Comparison of ENCODE assay signal across 24 mouse cellular contexts in genomic region chr4:63002386-63002785, GRCm38 (mm10).
"Had no signal": no experiment of that assay in that cellular context is flagged by ENCODE, and none has a peak within 500 bp of the region (broad histone marks: within the 10 kb centered on the region; RNA-seq: fewer than 3 reads in every experiment).

No protein-coding gene starts in this region.

- H3K9ac ChIP-seq: heart, embryonic 12.5 days; hindbrain, embryonic 12.5 days; hindbrain, embryonic 14.5 days; intestine, embryonic 15.5 days; limb, embryonic 12.5 days; liver, embryonic 12.5 days; liver, embryonic 14.5 days had no signal

- H3K4me2 ChIP-seq: heart, embryonic 12.5 days; hindbrain, embryonic 12.5 days; hindbrain, embryonic 14.5 days; intestine, embryonic 15.5 days; limb, embryonic 12.5 days; liver, embryonic 12.5 days had no signal

- H3K9me3 ChIP-seq: heart, embryonic 12.5 days; hindbrain, embryonic 10.5 days; hindbrain, embryonic 12.5 days; intestine, embryonic 15.5 days; limb, embryonic 10.5 days; limb, embryonic 12.5 days; liver, embryonic 12.5 days had no signal

- H3K27me3 ChIP-seq: heart, embryonic 12.5 days; hindbrain, embryonic 12.5 days; intestine, embryonic 15.5 days; limb, embryonic 12.5 days; liver, embryonic 12.5 days had no signal

- H3K27ac ChIP-seq: gastrocnemius, adult 2 months; heart, adult 2 months; hindbrain, embryonic 10.5 days; hindbrain, embryonic 12.5 days; hindbrain, embryonic 14.5 days; intestine, embryonic 15.5 days; layer of hippocampus, adult 2 months; left cerebral cortex, adult 2 months; limb, embryonic 10.5 days; limb, embryonic 12.5 days; liver, embryonic 12.5 days; liver, embryonic 14.5 days had no signal

- ATAC-seq: hindbrain, embryonic 16.5 days; inflammation-experienced regulatory T-cells, adult 6 months; intestine, embryonic 15.5 days; intestine, postnatal 0 days; liver, embryonic 12.5 days had no signal

- H3K4me3 ChIP-seq: gastrocnemius, adult 2 months; heart, adult 2 months; heart, embryonic 12.5 days; hindbrain, embryonic 10.5 days; hindbrain, embryonic 12.5 days; intestine, embryonic 15.5 days; layer of hippocampus, adult 2 months; left cerebral cortex, adult 2 months; limb, embryonic 10.5 days; limb, embryonic 12.5 days; liver, embryonic 12.5 days had no signal

- H3K36me3 ChIP-seq: hindbrain, embryonic 12.5 days; liver, embryonic 12.5 days had no signal

- DNase-seq: gastrocnemius, adult 2 months; gastrocnemius, postnatal 10 days; gastrocnemius, postnatal 25 days; heart, adult 2 months; heart, postnatal 10 days; heart, postnatal 4 days; kidney, adult 18-20 months; kidney, adult 8-10 months; kidney, postnatal 4 days; liver had no signal
